Mouse (Mus musculus): Measurements from ENCODE around the gene Timm13. TPM values are rescaled to one million over a fixed set of nuclear protein-coding genes. Genes with fewer than 3 reads are reported as not detected.
A peak's percentile ranks its signal among the peaks of the same experiment; 100 is the strongest.

Gene Timm13
- polyA plus RNA-seq, 1 experiment from 2014 or later: 393 TPM

DNA sequence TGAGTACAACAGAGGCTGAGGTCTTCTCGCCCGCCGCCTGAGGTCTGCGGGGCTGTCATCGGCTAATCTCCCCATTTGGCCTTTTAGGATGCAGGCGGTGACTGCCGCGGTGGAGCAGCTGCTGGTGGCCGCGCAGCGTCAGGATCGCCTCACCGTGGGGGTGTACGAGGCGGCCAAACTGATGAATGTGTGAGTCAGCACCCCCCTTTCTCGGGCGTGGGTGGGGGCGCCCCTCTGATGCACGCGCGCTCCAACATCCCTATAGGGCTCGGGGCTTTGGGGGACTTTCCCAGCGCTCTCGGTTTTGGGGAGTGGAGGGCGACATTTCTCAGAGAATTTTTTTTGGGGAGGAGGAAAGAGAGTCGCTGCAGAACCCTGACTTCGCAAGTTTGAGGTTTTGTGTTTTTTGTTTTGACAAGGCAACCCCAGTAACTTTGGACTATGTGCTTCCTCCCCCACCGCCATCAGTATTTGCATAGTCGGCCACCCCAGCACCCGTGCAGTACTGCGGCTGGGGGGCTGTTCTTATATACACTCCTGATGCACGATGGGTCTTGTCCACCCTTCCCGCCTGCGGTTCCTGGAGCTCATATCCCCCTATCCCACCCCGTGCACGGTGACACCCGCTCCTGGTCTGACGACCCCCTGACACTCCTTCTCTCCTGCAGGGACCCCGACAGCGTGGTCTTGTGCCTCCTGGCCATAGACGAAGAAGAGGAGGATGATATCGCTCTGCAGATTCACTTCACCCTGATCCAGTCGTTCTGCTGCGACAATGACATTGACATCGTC is 29.8 kb upstream of the Timm13 start:
- H3K9me3 ChIP-seq (ENCODE audit: control insufficient read depth, low read length): no peaks in the 10 kb centered on the region
- H3K4me2 ChIP-seq (ENCODE audit: low read length): peak overlapping the region; percentile 79
- no peak for ATAC-seq (replicated peaks; ENCODE audit: low FRiP score, low TSS enrichment, low read depth)
- peaks cover 46% of the 10 kb centered on the region for H3K4me1 ChIP-seq (replicated peaks; ENCODE audit: control insufficient read depth, insufficient read depth, low read length)
- H3K36me3 ChIP-seq (ENCODE audit: control insufficient read depth, insufficient read depth, low read length): no peaks in the 10 kb centered on the region
- DNase-seq (ENCODE audit: low spot score): no peak
- peak overlapping the region; percentile 64 for H3K4me3 ChIP-seq (ENCODE audit: low read depth, low read length)
- no peak overlapping the region for H3K27ac ChIP-seq (ENCODE audit: low read depth)
- peak overlapping the region; percentile 65 for H3K9ac ChIP-seq (ENCODE audit: low read length)
- WGBS: under 1% methylated on average over 45 of the region's 45 CpGs
- peaks cover 39% of the 10 kb centered on the region for H3K27me3 ChIP-seq (replicated peaks; ENCODE audit: control insufficient read depth, insufficient read depth, low read length)

DNA sequence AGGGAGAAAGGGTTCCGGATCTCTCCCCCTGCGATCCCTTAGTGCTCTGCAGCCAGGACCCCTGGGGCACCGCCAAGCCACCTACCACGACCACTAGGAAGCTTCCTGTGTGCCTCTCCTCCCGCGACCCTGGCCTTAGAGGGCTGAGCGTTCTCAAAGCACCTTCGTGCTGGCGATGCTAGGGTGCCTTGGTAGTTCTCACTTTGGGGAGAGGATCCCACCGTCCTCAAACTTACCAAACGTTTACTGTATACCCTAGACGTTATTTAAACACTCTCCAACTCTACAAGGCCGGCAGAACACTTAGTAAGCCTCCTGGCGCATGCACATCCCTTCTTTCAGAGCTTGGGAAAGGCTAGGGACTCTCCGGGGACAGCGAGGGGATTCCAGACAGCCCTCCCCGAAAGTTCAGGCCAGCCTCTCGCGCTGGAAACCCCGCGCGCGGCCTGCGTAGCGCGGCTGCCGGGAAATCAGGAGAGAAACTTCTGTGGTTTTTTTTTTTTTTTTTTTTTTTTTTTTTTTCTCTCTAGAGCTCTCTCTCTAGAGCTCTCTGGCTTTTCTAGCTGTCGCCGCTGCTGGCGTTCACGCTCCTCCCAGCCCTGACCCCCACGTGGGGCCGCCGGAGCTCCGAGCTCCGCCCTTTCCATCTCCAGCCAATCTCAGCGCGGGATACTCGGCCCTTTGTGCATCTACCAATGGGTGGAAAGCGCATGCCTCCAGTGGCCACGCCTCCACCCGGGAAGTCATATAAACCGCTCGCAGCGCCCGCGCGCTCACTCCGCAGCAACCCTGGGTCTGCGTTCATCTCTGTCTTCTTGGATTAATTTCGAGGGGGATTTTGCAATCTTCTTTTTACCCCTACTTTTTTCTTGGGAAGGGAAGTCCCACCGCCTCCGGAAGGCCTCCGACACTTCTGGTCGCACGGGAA is 28.8 kb upstream of the Timm13 start, which contains the start of gene Gadd45b:
TSS of gene Gadd45b (plus strand) at position 775 of the 928 bp plus-strand sequence.
- peak; percentile 87 for ATAC-seq (replicated peaks; ENCODE audit: low FRiP score, low TSS enrichment, low read depth)
- H3K36me3 ChIP-seq (ENCODE audit: control insufficient read depth, insufficient read depth, low read length): no peaks in the 10 kb centered on the region
- H3K9me3 ChIP-seq (ENCODE audit: control insufficient read depth, low read length): no peaks in the 10 kb centered on the region
- peak; percentile 99 for DNase-seq (ENCODE audit: low spot score)
- peak within 1 kb of the TSS; percentile 64 for H3K4me3 ChIP-seq (ENCODE audit: low read depth, low read length)
- peak within 1 kb of the TSS; percentile 65 for H3K9ac ChIP-seq (ENCODE audit: low read length)
- peak within 1 kb of the TSS; percentile 89 for H3K27ac ChIP-seq (ENCODE audit: low read depth)
- H3K4me2 ChIP-seq (ENCODE audit: low read length): peak within 1 kb of the TSS; percentile 79
- WGBS: under 1% methylated on average over 56 of the region's 56 CpGs
- H3K27me3 ChIP-seq (replicated peaks; ENCODE audit: control insufficient read depth, insufficient read depth, low read length): peaks cover 39% of the 10 kb centered on the region
- H3K4me1 ChIP-seq (replicated peaks; ENCODE audit: control insufficient read depth, insufficient read depth, low read length): peaks cover 42% of the 10 kb centered on the region

DNA sequence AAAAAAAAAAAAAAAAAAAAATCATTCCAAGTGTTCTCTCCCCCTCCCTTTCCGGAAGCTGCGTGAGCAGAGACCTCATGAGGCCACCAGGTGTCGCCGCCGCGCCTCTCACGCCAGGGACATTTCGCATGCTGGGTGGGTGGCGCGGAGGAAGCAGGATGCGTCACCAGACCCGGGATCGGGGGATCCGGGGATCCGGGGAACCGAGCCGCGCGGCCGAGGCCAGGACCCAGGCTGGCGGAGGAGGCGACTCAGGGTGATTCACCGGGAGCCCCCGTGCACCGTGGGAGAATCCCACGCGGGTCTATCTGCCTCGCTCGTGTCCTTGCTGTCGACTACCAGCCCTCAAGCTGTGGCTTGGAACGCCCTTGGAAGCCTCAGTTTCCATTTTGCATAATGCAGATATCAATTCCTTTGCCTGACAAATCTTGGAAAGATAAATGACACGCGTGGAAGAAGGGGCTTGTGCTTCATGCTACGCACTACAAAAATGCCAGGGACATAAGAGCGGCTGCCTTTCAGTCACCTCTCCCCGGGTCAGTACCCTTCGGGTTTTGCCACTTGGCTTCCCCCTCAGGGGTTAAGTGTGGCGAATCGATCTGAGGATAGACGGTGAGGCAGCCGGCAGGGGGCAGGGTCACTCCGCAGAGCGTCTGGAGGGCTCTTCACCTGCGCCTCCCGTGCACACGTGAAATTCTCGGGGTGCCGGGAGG is 28.0 kb upstream of the Timm13 start:
- DNase-seq (ENCODE audit: low spot score) (peak; percentile 92), ATAC-seq (replicated peaks; ENCODE audit: low FRiP score, low TSS enrichment, low read depth) (peak; percentile 44)
- H3K36me3 ChIP-seq (ENCODE audit: control insufficient read depth, insufficient read depth, low read length): no peaks in the 10 kb centered on the region
- H3K4me1 ChIP-seq (replicated peaks; ENCODE audit: control insufficient read depth, insufficient read depth, low read length): peaks cover 41% of the 10 kb centered on the region
- no peaks in the 10 kb centered on the region for H3K9me3 ChIP-seq (ENCODE audit: control insufficient read depth, low read length)
- peak overlapping the region; percentile 79 for H3K4me2 ChIP-seq (ENCODE audit: low read length)
- H3K9ac ChIP-seq (ENCODE audit: low read length): peak overlapping the region; percentile 59
- H3K4me3 ChIP-seq (ENCODE audit: low read depth, low read length): peak overlapping the region; percentile 47
- under 1% methylated on average over 48 of the region's 48 CpGs for WGBS
- H3K27me3 ChIP-seq (replicated peaks; ENCODE audit: control insufficient read depth, insufficient read depth, low read length): peaks cover 33% of the 10 kb centered on the region
- peak overlapping the region; percentile 89 for H3K27ac ChIP-seq (ENCODE audit: low read depth)

DNA sequence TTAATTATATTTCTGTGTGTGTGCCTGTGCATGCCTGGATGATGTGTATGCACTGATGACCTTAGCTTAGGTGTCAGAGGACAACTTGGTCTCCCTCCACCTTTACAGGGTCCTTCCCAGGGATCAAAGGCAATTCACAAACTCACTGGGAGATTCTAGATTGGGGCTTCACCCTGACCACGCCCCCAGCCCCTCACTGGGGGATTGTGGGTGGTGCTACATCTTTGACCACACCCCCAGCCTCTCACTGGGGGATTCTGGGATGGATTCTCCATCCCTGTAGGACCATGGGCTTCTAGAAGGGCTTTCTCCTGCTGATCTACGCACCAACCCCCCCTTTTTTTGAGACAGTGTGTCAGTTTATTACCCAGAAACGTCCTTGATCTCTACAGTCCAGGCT is 24.7 kb upstream of the Timm13 start:
- 48% methylated on average over 3 of the region's 3 CpGs for WGBS
- Histone ChIP-seq H3K27ac (ENCODE audit: low read depth) (no peak overlapping the region), H3K9ac (ENCODE audit: low read length) (no peak overlapping the region), H3K9me3 (ENCODE audit: control insufficient read depth, low read length) (no peaks in the 10 kb centered on the region), H3K4me2 (ENCODE audit: low read length) (no peak overlapping the region), H3K36me3 (ENCODE audit: control insufficient read depth, insufficient read depth, low read length) (no peaks in the 10 kb centered on the region), H3K4me1 (replicated peaks; ENCODE audit: control insufficient read depth, insufficient read depth, low read length) (peaks cover 19% of the 10 kb centered on the region), H3K27me3 (replicated peaks; ENCODE audit: control insufficient read depth, insufficient read depth, low read length) (peaks cover under 1% of the 10 kb centered on the region), H3K4me3 (ENCODE audit: low read depth, low read length) (no peak overlapping the region)
- ATAC-seq (replicated peaks; ENCODE audit: low FRiP score, low TSS enrichment, low read depth) (no peak), DNase-seq (ENCODE audit: low spot score) (no peak)

DNA sequence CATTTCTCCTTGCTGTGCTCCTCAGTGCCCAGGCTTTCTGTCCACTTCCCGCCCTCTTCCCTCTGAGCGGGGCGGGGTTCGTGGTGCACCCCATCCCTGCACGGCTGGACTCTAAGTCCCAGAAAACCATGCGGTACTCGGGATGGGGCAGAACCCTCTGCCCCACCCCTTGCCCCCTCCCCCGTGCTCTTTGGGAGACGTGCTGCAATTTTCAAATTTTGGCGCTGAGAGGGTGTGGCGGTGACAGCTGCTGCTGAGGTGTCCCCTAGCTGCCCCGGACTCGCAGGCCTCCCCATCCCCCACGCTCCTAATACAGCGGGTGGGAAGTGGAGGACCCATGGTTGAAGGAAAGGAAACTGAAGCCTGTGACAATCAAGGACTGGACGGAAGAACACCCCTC is 21.2 kb upstream of the Timm13 start:
- WGBS: 7% methylated on average over 16 of the region's 16 CpGs
- H3K36me3 ChIP-seq (ENCODE audit: control insufficient read depth, insufficient read depth, low read length): no peaks in the 10 kb centered on the region
- 0 out of 2 replicates have a peak overlapping the region, but pooled peaks have one; percentile 22 for H3K27ac ChIP-seq (ENCODE audit: low read depth)
- H3K9me3 ChIP-seq (ENCODE audit: control insufficient read depth, low read length): no peaks in the 10 kb centered on the region
- H3K9ac ChIP-seq (ENCODE audit: low read length): peak overlapping the region; percentile 43
- ATAC-seq (replicated peaks; ENCODE audit: low FRiP score, low TSS enrichment, low read depth) (no peak), DNase-seq (ENCODE audit: low spot score) (no peak)
- peaks cover 17% of the 10 kb centered on the region for H3K4me1 ChIP-seq (replicated peaks; ENCODE audit: control insufficient read depth, insufficient read depth, low read length)
- peak overlapping the region; percentile 53 for H3K4me2 ChIP-seq (ENCODE audit: low read length)
- H3K27me3 ChIP-seq (replicated peaks; ENCODE audit: control insufficient read depth, insufficient read depth, low read length): no peaks in the 10 kb centered on the region
- peak overlapping the region; percentile 27 for H3K4me3 ChIP-seq (ENCODE audit: low read depth, low read length)

DNA sequence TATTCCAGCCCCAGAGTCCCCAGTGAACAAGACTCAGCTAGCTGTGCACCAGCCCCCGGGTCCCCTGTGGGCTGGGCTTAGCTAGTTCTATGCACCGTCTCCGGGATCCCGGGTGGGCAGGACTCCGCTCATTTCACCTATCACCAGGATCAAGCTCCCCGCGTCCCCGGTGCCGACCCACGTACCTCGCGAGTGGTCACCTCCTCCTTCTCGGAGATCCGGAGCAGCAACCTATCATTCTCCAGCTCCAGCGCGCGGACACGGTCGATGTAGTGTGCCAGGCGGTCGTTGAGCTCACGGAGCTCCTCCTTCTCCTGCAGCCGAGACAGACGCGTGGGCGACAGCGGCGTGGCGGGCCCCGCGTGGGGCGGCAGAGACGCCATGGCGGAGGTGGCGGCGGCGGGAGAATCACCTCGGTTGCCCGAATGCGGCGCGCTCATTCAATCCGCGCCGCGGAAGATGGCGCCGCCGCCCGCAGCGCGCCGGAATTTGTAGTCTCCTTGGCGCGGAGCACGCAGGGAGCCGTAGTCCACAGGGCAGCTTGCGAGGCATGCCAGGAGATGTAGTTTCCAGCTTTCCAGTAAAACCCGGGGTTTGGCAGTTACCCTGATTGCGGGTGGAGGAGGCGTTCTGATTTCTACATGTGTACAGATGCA is 17.1 kb upstream of the Timm13 start, which contains the start of gene Lmnb2:
TSS of gene Lmnb2 (minus strand) at position 467 of the 656 bp plus-strand sequence.
- Histone ChIP-seq H3K4me3 (ENCODE audit: low read depth, low read length) (peak within 1 kb of the TSS; percentile 81), H3K36me3 (ENCODE audit: control insufficient read depth, insufficient read depth, low read length) (peaks cover 12% of the 10 kb centered on the region; the same call in 1 of the 2 replicates), H3K9me3 (ENCODE audit: control insufficient read depth, low read length) (no peaks in the 10 kb centered on the region), H3K27ac (ENCODE audit: low read depth) (peak within 1 kb of the TSS; percentile 40), H3K27me3 (replicated peaks; ENCODE audit: control insufficient read depth, insufficient read depth, low read length) (no peaks in the 10 kb centered on the region), H3K4me1 (replicated peaks; ENCODE audit: control insufficient read depth, insufficient read depth, low read length) (peaks cover 17% of the 10 kb centered on the region), H3K9ac (ENCODE audit: low read length) (peak within 1 kb of the TSS; percentile 72), H3K4me2 (ENCODE audit: low read length) (peak within 1 kb of the TSS; percentile 96)
- peak; percentile 67 for ATAC-seq (replicated peaks; ENCODE audit: low FRiP score, low TSS enrichment, low read depth)
- WGBS: under 1% methylated on average over 59 of the region's 61 CpGs
- peak; percentile 84 for DNase-seq (ENCODE audit: low spot score)

DNA sequence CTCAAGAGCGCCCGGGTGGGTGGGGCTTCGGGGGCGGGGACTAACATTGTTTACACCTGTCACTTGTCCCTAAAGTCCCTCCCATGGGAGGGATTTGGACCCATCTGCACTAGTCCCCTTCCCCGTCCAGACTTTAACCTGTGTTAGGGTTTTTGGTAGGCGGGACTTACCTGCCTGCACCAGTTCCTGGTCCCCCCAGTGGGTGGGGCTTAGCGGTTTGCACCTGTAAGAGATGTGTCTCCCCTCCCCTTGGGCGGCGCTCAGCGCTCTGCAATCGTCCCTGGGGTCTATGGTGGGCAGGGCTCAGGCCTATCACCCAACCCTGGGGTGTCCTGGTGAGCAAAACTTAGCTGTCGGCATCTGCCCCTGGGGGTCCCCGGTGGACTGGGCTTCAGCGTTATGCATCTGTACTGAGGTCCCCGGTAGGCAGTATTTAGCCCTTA is 16.6 kb upstream of the Timm13 start:
- Histone ChIP-seq H3K9me3 (ENCODE audit: control insufficient read depth, low read length) (no peaks in the 10 kb centered on the region), H3K36me3 (ENCODE audit: control insufficient read depth, insufficient read depth, low read length) (peaks cover 12% of the 10 kb centered on the region; the same call in 1 of the 2 replicates), H3K4me3 (ENCODE audit: low read depth, low read length) (peak overlapping the region; percentile 81), H3K9ac (ENCODE audit: low read length) (peak overlapping the region; percentile 72), H3K4me2 (ENCODE audit: low read length) (peak overlapping the region; percentile 96), H3K27me3 (replicated peaks; ENCODE audit: control insufficient read depth, insufficient read depth, low read length) (no peaks in the 10 kb centered on the region), H3K27ac (ENCODE audit: low read depth) (peak overlapping the region; percentile 40; the same call in 1 of the 2 replicates), H3K4me1 (replicated peaks; ENCODE audit: control insufficient read depth, insufficient read depth, low read length) (peaks cover 15% of the 10 kb centered on the region)
- ATAC-seq (replicated peaks; ENCODE audit: low FRiP score, low TSS enrichment, low read depth): peak; percentile 54
- 3% methylated on average over 15 of the region's 15 CpGs for WGBS
- peak; percentile 69 for DNase-seq (ENCODE audit: low spot score)

Data from intestine, embryonic 14.5 days (tissue).